Mouse (Mus musculus) gastrocnemius, postnatal 25 days (tissue): ENCODE results near the gene Rere. TPM values are rescaled to one million over a fixed set of nuclear protein-coding genes. Genes with fewer than 3 reads are reported as not detected.
"Not testable (repeated sequence)": the region's sequence is repeated elsewhere in the genome, so short reads cannot be mapped to it uniquely, and the experiment has no call there.

Source experiments
- DNase-seq: peaks from one replicate; pipeline ENCODE4 v3.0.0; 2022
- total RNA-seq, 2 experiments: library from RNA; stranded (reverse); gene quantifications; 1 replicate in 1 of 2; 2 replicates in 1 of 2; pipeline ENCODE4 v1.2.3; 2021

Gene Rere
- total RNA-seq, 2 experiments from 2014 or later, result 51.0 to 56.4 TPM

DNA sequence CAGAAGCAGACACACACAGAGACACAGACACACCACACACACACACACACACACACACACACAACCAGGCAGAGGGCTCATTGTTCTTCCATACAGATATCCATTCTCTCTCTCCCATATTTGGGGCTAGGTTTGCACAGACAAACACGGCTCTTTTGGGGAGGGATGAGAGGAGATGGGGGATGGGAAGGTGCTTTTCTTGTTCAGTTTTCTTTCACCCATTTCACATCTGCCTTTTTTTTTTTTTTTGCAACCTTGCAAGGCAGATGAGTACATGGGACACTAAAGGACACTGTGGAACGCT is 1.8 kb downstream of the Rere start:
- DNase-seq, result no peak

GRCm38 (mm10) chr4:150283993-150284392 is 2.5 kb downstream of the Rere start:
- DNase-seq, result no peak

DNA sequence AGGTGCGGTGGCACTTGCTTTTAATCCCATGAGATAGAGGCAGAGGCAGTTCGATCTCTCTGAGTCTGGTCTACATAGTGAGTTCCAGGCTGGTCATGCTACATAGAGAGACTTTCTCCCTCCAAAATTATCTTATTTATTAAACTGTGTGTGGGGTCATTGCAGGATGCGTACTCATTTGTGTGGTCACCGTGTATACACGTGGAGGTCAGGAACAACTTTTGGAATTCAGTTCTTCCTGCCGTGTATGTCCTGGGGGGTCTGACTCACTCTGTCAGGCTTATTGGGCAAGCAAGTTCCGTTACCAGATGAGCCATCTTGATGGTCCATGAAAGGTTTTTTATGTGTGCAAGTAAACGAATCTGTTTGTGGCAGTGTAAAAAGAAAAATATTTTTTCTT is 5.5 kb downstream of the Rere start:
- DNase-seq, result no peak

DNA sequence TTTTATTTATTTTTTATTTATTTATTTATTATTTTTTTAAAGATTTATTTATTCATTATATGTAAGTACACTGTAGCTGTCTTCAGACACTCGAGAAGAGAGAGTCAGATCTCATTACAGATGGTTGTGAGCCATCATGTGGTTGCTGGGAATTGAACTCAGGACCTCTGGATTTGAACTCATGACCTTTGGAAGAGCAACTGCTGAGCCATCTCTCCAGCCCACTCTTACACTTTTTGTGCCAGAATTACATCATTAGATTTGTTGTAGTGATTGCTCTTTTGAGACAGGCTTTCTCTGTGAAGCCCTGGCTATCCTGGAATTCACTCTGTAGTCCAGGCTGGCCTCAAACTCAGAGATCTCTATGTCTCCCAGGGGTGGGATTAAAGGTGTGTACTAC is 6.0 kb downstream of the Rere start:
- DNase-seq, result not testable (repeated sequence)

- DNase-seq, result no peak
Observed at GRCm38 (mm10) chr4:150291900-150292299, 10.5 kb downstream of the Rere start.

- no peak for DNase-seq
Observed at GRCm38 (mm10) chr4:150294870-150295269, 13.4 kb downstream of the Rere start.

- DNase-seq, result no peak
Observed at GRCm38 (mm10) chr4:150295966-150296365, 14.5 kb downstream of the Rere start.

GRCm38 (mm10) chr4:150302726-150303125 is 21.3 kb downstream of the Rere start:
- no peak for DNase-seq

- DNase-seq, result no peak
Observed at GRCm38 (mm10) chr4:150306701-150307100, 25.3 kb downstream of the Rere start.

GRCm38 (mm10) chr4:150307226-150307625 is 25.8 kb downstream of the Rere start:
- no peak for DNase-seq

GRCm38 (mm10) chr4:150311431-150311830 is 30.0 kb downstream of the Rere start:
- DNase-seq, result no peak

DNA sequence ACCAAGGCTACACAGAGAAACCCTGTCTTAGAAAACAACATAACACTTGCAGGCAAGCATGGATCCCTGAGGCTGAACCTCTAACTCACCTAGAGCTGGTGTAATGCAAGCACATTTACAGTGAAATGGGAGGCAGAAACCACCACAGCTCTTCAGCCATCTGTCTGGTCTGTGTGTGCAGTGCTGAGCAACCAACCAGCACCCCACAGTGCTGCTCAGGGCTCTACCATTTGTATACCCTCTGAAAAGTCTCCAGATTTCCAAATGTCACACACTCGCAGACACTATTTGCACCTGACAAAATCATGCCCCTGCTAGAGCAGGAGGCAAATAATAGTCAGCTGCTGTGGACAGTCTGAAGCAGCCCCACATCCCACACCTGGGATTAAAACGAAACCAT is 31.2 kb downstream of the Rere start:
- no peak for DNase-seq

DNA sequence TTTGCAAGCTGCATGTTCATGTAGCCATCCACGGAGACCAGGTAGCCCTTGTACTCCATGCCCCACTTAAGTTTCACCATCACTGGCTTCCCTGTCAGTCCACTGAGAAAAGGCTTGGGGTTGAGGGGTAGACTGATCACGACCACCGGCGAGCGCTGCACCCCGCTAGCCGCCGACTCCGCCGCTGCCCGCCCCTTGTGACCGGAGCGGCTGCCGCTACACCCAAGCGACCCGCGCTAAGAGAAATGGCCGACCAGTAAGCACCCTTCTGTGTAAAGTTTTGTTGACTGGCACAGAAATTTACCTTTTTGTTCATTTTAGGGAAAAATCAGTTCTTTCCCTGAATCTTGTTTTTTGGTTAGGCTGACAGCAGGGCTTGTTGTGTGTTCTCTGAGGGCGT is 33.9 kb downstream of the Rere start:
- no peak for DNase-seq

DNA sequence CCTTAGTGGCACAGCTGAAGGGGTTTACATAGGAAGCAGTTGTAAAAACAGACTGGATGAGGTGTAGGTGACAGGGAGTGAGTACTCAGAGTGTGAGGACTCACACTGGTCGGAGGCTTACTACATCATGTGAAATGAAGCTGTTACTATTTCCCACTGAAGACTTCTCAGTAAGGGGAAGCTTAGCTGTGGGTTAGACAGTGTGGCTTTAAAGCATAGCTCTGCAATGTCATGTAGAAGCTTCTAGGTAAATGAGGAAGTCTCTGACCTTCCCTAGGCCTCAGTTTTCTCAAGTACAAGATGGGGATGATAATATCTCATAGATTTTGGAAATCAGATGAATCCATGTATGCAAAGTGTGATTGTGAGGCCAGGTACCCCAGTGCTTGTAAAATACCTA is 35.1 kb downstream of the Rere start:
- DNase-seq, result no peak

DNA sequence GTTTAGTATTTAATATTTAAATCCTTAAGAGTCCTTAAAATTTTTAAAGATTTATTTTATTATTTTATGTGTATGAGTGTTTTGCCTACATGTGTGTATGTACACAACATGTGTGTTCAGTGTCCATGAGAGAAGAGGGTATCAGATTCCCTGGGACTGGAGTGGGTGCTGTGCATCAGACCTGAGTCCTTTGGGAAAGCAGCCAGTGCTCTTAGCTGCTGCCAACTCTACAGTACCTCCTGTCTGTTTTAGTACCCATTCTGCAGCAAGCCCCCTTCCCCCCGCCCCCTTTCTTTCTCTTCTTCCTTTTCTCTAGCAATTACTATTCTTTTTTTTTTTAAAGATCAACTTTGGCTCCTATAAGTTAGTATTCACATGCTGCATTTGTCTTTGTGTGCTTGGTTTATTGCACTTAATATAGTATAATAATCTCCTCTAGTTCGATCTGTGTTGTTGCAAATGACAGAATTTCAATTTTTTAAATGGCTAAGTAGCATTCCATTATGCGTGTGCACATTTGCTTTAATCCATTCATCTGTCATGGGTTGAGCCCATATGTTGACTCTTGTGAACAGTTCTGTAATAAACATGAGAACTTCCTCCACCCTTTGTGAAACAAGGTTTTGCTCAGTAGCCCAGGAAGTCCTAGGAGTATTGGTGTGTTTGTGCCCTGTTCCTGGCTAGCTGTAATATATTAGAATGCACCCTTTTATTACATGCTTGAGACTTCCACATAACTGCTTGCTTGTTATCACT is 43.8 kb downstream of the Rere start:
- DNase-seq, result no peak

DNA sequence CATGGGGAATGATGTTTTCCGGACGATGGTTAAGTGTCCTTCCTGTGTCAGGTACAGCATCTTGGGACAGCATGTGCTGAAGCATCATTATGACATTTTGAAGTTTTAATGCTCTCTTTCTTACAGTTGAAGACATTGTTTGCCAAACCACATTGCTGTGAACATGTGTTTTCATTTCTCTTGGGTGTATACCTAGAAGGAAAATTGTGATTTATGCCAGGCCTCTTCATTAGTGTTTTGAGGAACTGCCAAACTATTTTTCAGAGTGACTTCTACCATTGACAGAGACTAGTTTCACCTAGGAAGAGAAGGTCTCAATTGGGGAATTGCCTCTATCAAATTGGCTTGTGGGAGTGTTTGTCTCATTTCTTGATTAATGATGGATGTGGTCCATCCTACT is 44.6 kb downstream of the Rere start:
- DNase-seq, result no peak

DNA sequence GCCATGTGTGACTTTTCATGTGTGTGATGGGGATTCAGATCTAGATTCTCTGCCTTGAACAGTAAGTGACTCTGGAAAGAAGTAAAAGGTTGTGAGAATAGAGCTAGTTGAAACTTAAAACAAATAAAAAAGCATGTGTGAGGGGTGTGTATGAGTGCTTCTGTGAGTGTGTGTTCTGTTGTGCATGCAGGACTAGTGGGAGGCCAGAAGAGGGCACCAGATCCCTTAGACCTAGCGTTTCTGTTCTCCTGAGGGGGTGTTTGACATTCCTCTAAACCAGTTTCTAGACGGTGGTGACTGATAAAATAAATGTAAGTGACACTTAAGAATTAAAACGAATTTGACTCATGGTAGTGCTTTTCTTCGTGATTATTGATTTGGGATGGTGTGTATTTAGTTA is 46.0 kb downstream of the Rere start:
- no peak for DNase-seq

DNA sequence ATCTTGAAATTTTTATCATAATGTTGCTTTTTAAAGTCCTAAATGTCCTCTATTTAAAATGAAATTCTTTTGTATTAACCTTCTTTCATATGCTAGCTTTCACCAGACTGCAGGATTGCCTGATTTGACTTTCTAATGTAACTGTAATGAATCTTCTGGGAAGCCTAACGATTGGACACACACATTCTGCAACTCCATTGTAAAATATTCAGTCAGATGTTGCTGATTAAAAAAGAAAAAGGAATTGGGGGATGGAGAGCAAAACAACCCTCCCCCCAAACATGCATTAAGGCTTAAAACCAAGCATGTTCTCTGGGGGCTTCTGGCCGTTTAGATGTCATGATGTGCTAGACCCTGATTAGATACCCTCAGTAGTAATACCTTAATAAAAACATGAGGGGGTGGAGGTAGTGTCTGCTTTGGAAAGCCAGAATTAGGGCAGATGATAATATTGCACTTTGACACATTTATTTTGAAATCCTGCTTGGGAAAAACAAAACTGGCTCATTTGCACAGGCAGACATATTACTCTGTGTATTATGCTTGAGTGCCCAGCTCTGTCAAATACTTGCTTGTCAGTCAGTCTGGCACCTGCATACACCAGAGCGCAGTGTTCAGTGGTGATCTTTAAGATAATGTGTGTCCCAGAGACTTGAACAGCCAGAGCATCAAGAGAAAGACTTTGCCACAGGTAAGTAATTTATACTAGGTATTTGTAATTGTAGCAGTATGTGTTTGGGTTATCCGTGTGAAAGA is 52.7 kb downstream of the Rere start:
- no peak for DNase-seq

GRCm38 (mm10) chr4:150337260-150337659 is 55.8 kb downstream of the Rere start:
- DNase-seq, result no peak

GRCm38 (mm10) chr4:150338906-150339650 is 57.6 kb downstream of the Rere start:
- DNase-seq, result peak; percentile 14

DNA sequence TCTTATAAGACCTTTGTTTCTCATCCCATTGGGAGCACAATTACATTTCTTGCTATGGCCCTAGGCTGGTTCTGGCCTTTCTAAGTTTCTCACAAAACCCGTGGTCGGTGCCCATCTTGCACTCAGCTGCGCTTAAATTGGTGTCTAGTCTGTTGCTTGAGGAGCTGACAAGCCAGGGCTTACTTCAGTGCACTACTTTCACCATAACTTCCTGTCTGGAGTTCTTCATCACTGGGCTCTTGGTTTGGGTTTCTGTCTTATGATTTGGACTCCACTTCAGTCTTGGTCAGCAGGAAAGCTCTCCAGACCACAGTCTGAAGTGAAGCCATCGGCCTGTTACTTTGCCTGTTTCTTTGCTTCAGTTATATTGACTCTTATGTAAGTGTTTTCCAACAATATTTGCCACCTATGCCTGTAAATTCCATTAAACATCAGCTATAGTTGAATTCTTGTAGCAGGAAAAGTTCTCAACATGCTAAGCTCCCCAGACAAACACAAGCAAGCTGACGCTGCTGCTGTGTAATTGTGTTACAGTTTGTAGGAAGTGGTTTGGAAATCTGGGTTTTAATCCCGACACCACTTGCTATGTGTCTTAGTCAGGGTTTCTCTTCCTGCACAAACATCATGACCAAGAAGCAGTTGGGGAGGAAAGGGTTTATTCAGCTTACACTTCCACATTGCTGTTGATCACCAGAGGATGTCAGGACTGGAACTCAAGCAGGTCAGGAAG is 59.5 kb downstream of the Rere start:
- DNase-seq, result no peak

DNA sequence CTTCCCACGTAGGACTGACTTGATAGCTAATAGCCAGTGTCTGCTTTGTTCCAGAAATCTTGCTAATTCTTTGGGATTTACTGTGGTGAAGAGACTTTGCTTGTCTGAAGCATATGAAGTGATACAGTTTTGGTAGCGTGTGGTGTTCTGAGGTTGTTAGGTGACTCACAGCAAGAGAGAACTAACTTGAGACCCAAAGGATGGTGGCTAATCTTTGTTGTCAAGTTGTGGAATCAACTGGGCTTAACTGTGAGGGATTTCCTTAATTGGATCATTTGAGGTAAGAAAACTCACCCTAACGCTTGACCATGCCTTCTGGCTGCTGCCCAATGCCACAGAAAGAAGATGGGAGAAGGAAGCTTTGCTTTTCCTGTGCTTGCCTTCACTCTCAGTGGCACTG is 63.1 kb downstream of the Rere start:
- DNase-seq, result no peak
